Mouse (Mus musculus) heart, embryonic 14.5 days (tissue): ENCODE results near the gene Cacnb4. TPM values are rescaled to one million over a fixed set of nuclear protein-coding genes. Genes with fewer than 3 reads are reported as not detected.

Experiments
- ATAC-seq: fragments of 200-750 bp; cut with Nextera tagmentation; 2 replicates; pipeline ENCODE4 v1.8.0; 2017; ENCODE audit warnings: low read depth, moderate TSS enrichment; ENCODE audit not compliant: insufficient number of reproducible peaks, insufficient read depth, low FRiP score
- H3K27ac ChIP-seq, 2 experiments: fragments of 200-500 bp in 1 of 2; fragments of 300-500 bp in 1 of 2; sonication (generic) in 1 of 2; replicated peaks in 1 of 2; 2 replicates each; pipeline ENCODE4 v1.5.1; 2012 to 2014; ENCODE audit warnings: low read depth in 2 of 2, low read length in 2 of 2, control low read depth in 1 of 2, mild to moderate bottlenecking in 1 of 2, mixed read lengths in 1 of 2; ENCODE audit not compliant: control insufficient read depth in 1 of 2, insufficient read depth in 1 of 2
- H3K27me3 ChIP-seq: fragments of 300-500 bp; sonication (generic); 2 replicates; pipeline ENCODE4 v1.6.1; 2014; ENCODE audit warnings: mild to moderate bottlenecking, low read length, control low read depth; ENCODE audit not compliant: control insufficient read depth, insufficient read depth
- H3K36me3 ChIP-seq: fragments of 300-500 bp; sonication (generic); 2 replicates; pipeline ENCODE4 v1.6.1; 2014; ENCODE audit warnings: mild to moderate bottlenecking, control low read depth, low read length, mixed read lengths; ENCODE audit not compliant: control insufficient read depth, insufficient read depth
- H3K4me1 ChIP-seq, 2 experiments: fragments of 200-500 bp in 1 of 2; fragments of 300-500 bp in 1 of 2; sonication (generic) in 1 of 2; 2 replicates each; pipeline ENCODE4 v1.6.1; 2012 to 2014; ENCODE audit warnings: low read length in 2 of 2, control low read depth in 1 of 2, mixed read lengths in 1 of 2; ENCODE audit not compliant: control insufficient read depth in 2 of 2, insufficient read depth in 2 of 2
- H3K4me2 ChIP-seq: fragments of 300-500 bp; sonication (generic); 2 replicates; pipeline ENCODE4 v1.6.1; 2014; ENCODE audit warnings: mild to moderate bottlenecking, low read length
- H3K4me3 ChIP-seq, 2 experiments: fragments of 200-500 bp in 1 of 2; fragments of 300-500 bp in 1 of 2; sonication (generic) in 1 of 2; 2 replicates each; pipeline ENCODE4 v1.5.1; 2012 to 2014; ENCODE audit warnings: low read length in 2 of 2, mild to moderate bottlenecking in 2 of 2, control low read depth in 1 of 2, low read depth in 1 of 2, moderate library complexity in 1 of 2; ENCODE audit not compliant: control insufficient read depth in 1 of 2, insufficient read depth in 1 of 2
- H3K9ac ChIP-seq: fragments of 300-500 bp; sonication (generic); 2 replicates; pipeline ENCODE4 v1.6.1; 2014; ENCODE audit warnings: mild to moderate bottlenecking, low read length
- H3K9me3 ChIP-seq: fragments of 300-500 bp; sonication (generic); 2 replicates; pipeline ENCODE4 v1.6.1; 2016; ENCODE audit warnings: low read length, control low read depth; ENCODE audit not compliant: control insufficient read depth
- WGBS: fragments of 180-500 bp; shearing (Covaris S2); extraction: QIAGEN DNeasy Blood & Tissue Kit; methylation state at CpG from one replicate; pipeline ENCODE4 v1.1.7; 2014; 5-methylcytosine and 5-hydroxymethylcytosine counted together
- polyA plus RNA-seq: library from polyadenylated mRNA; unstranded; fragments of >200 nt; fragmentation: Nextera tagmentation; extraction: Ambion mirVana; gene quantifications from 2 replicates; pipeline ENCODE4 v1.2.1, GENCODE M21; 2014

The Cacnb4 gene
- polyA plus RNA-seq, 1 experiment from 2014 or later: 0.43 TPM

GRCm38 (mm10) chr2:52435919-52436632 is 240.6 kb downstream of the Cacnb4 start:
- H3K36me3 ChIP-seq: no peaks in the 10 kb centered on the region
- H3K4me3 ChIP-seq: peak overlapping the region; percentile 4; a peak in 2 of 4 replicates
- H3K4me2 ChIP-seq: peak overlapping the region; percentile 56
- peak overlapping the region; percentile 16 for H3K9ac ChIP-seq
- H3K4me1 ChIP-seq: peaks cover 16 to 38% of the 10 kb centered on the region in 2 experiments
- H3K9me3 ChIP-seq: no peaks in the 10 kb centered on the region
- H3K27me3 ChIP-seq: no peaks in the 10 kb centered on the region
- 0 out of 2 replicates have a peak, but pooled peaks have one; percentile 46 for ATAC-seq
- WGBS: 22% methylated on average over 14 of the region's 14 CpGs
- H3K27ac ChIP-seq: peak overlapping the region; percentile 51 to 53; a peak in 2 of 4 replicates

- Histone ChIP-seq H3K9ac (no peak overlapping the region), H3K4me3 (no peak overlapping the region), H3K27me3 (no peaks in the 10 kb centered on the region), H3K27ac (no peak overlapping the region), H3K9me3 (no peaks in the 10 kb centered on the region), H3K4me1 (peaks cover 11 to 30% of the 10 kb centered on the region in 2 experiments), H3K4me2 (no peak overlapping the region), H3K36me3 (no peaks in the 10 kb centered on the region)
- 58% methylated on average over 7 of the region's 7 CpGs for WGBS
- ATAC-seq: no peak
Observed at GRCm38 (mm10) chr2:52433365-52433764, 243.3 kb downstream of the Cacnb4 start.

GRCm38 (mm10) chr2:52427383-52427782 is 249.2 kb downstream of the Cacnb4 start:
- H3K27me3 ChIP-seq: no peaks in the 10 kb centered on the region
- no peaks in the 10 kb centered on the region for H3K9me3 ChIP-seq
- H3K9ac ChIP-seq: no peak overlapping the region
- no peaks in the 10 kb centered on the region for H3K36me3 ChIP-seq
- H3K4me3 ChIP-seq: no peak overlapping the region
- no peak for ATAC-seq
- no peak overlapping the region for H3K27ac ChIP-seq
- 73% methylated on average over 3 of the region's 3 CpGs for WGBS
- H3K4me1 ChIP-seq: peaks cover 4 to 8% of the 10 kb centered on the region in 2 experiments; a peak in 3 of 4 replicates
- no peak overlapping the region for H3K4me2 ChIP-seq

- no peak overlapping the region for H3K4me3 ChIP-seq
- H3K4me2 ChIP-seq: peak overlapping the region; percentile 77
- no peak for ATAC-seq
- H3K9ac ChIP-seq: peak overlapping the region; percentile 98; the same call in 1 of the 2 replicates
- no peaks in the 10 kb centered on the region for H3K9me3 ChIP-seq
- peaks cover 11 to 21% of the 10 kb centered on the region in 2 experiments for H3K4me1 ChIP-seq
- H3K36me3 ChIP-seq: no peaks in the 10 kb centered on the region
- WGBS: 87% methylated on average over 3 of the region's 3 CpGs
- H3K27ac ChIP-seq: no peak overlapping the region
- no peaks in the 10 kb centered on the region for H3K27me3 ChIP-seq
Observed at GRCm38 (mm10) chr2:52426041-52426440, 250.6 kb downstream of the Cacnb4 start.

- Histone ChIP-seq H3K27ac (peak overlapping the region; percentile 51 to 90), H3K27me3 (no peaks in the 10 kb centered on the region), H3K4me2 (peak overlapping the region; percentile 77), H3K4me3 (peak overlapping the region; percentile 62 to 97), H3K4me1 (peaks cover 12 to 27% of the 10 kb centered on the region in 2 experiments), H3K36me3 (no peaks in the 10 kb centered on the region), H3K9me3 (no peaks in the 10 kb centered on the region), H3K9ac (peak overlapping the region; percentile 98)
- ATAC-seq: no peak
- 21% methylated on average over 10 of the region's 10 CpGs for WGBS
Observed at GRCm38 (mm10) chr2:52425523-52425795, 251.2 kb downstream of the Cacnb4 start.

- Histone ChIP-seq H3K9me3 (no peaks in the 10 kb centered on the region), H3K27ac (peak within 1 kb of the TSS; percentile 88 to 90), H3K9ac (peak within 1 kb of the TSS; percentile 98), H3K36me3 (no peaks in the 10 kb centered on the region), H3K4me3 (peak within 1 kb of the TSS; percentile 97 to 100), H3K4me1 (peaks cover 12 to 32% of the 10 kb centered on the region in 2 experiments), H3K4me2 (peak within 1 kb of the TSS; percentile 77), H3K27me3 (no peaks in the 10 kb centered on the region)
- ATAC-seq: peak; percentile 96
- under 1% methylated on average over 57 of the region's 57 CpGs for WGBS
Observed at GRCm38 (mm10) chr2:52424747-52425522, 251.7 kb downstream of the Cacnb4 start, which contains the start of gene Arl5a. TSS of gene Arl5a (minus strand) at chr2:52424901.

GRCm38 (mm10) chr2:52424248-52424728 is 252.3 kb downstream of the Cacnb4 start:
- no peaks in the 10 kb centered on the region for H3K9me3 ChIP-seq
- peak overlapping the region; percentile 67 for H3K4me2 ChIP-seq
- H3K27me3 ChIP-seq: no peaks in the 10 kb centered on the region
- peak; percentile 60; the same call in 1 of the 2 replicates for ATAC-seq
- under 1% methylated on average over 42 of the region's 42 CpGs for WGBS
- H3K4me1 ChIP-seq: peaks cover 14 to 38% of the 10 kb centered on the region in 2 experiments
- peak overlapping the region; percentile 88 to 90 for H3K27ac ChIP-seq
- no peaks in the 10 kb centered on the region for H3K36me3 ChIP-seq
- H3K9ac ChIP-seq: peak overlapping the region; percentile 98
- H3K4me3 ChIP-seq: peak overlapping the region; percentile 97 to 100
